Mouse (Mus musculus) cerebellum, adult (tissue): ENCODE data around the gene Lsm2.
"Not testable (repeated sequence)": the region's sequence is repeated elsewhere in the genome, so short reads cannot be mapped to it uniquely, and the experiment has no call there.

Experiments
- ATAC-seq: cut with Nextera tagmentation; 2 replicates; pipeline ENCODE4 v1.9.2; 2017; ENCODE audit warnings: mild to moderate bottlenecking, moderate library complexity, mixed read lengths; ENCODE audit not compliant: insufficient number of reproducible peaks, low FRiP score, low TSS enrichment

The Lsm2 gene

GRCm38 (mm10) chr17:34955884-34956283 lies 25.8 kb upstream of the Lsm2 start:
- ATAC-seq, result no peak

DNA sequence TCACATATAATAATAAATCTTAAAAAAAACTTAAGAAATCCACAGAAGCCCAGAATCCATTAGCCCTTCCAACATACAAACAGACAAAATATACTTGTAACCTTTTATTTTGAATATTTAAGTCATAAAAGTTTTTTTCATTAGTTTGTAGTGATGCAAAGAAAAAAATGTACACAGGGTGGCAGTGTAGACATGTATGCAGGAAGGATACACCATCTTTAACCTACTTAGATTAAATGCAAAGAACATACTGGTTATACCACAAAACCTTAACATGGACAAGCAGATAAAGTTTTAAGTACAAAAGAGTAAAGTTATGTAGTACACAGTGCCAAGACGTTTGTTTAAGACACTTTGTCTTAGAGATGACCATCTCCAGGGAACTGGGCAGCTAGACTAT lies 25.3 kb upstream of the Lsm2 start:
- no peak for ATAC-seq

GRCm38 (mm10) chr17:34957291-34957690 lies 24.4 kb upstream of the Lsm2 start:
- ATAC-seq, result not testable (repeated sequence)

- ATAC-seq, result not testable (repeated sequence)
These were observed 23.7 kb upstream of the Lsm2 start for GRCm38 (mm10) chr17:34957966-34958365.

- not testable (repeated sequence) for ATAC-seq
These were observed 22.9 kb upstream of the Lsm2 start for GRCm38 (mm10) chr17:34958734-34959129.

DNA sequence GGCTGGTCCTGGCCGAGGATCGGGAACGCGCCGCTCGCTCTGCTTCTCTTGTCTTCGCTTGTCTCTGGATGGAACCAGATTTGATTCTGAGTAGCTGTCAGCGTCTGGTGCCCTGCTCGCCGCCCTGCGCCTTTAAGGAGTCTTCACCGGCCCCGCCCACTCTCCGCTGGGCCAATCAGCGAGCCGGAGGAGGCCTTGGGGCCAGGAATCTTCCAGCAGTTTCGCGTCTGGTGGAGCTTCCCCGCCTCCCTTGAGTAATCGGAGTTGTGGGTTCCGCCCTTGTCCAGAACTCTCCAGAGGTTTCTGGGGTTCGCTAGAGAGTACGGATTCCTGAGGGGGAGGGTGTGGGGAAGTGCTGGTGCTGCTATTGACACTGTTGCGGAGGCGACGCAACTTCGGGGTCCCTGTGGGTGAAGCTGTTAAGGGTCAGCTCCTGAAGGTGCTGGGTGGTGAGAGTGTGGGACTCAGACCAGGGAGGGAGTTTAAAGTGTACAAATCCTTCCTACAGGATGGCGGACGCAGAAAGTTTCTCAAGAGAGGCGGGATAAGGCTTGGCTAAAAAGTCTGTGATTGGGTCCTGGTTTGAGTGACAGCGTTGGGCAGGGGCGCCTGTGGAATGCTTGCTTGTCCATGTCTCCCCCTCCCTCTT lies 22.4 kb upstream of the Lsm2 start, which contains the start of gene Hspa1b:
TSS of gene Hspa1b (minus strand) at position 109 of the 649 bp plus-strand sequence.
- peak; percentile 92; the same call in 1 of the 2 replicates for ATAC-seq

DNA sequence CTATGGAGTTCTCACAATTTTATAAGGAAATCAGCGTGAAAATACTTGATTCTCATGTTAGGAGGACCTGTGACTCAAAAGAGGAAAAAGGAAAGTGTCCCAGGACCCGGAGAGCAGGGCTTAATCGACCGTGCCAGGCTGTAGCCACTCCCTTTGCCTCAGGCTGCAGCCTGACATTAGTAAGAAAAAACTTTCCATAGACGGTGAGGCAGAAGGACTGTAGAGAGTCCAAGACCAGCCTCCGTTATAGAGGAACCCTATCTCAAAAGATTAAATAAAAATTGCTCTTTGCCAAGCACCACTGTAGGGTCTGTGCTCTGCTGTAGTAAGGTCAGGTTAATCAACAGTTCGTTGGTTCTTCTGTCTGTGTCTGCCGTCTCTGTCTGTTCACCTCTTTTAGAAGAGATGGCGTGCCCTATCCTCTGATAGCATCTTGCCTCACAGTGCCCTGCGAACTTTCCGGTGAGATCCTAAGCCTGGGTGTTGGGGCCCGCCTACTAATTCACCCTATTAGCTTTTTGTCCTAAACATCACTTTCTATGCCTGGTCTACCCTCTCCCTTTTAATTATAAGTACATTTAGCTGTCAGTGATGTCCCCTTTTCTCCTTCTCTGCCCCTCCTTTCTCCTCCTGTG lies 21.7 kb upstream of the Lsm2 start:
- ATAC-seq, result no peak

- no peak for ATAC-seq
These were observed 20.8 kb upstream of the Lsm2 start for GRCm38 (mm10) chr17:34960702-34961493.

- no peak for ATAC-seq
These were observed 19.5 kb upstream of the Lsm2 start for GRCm38 (mm10) chr17:34962125-34962524.

GRCm38 (mm10) chr17:34962841-34963240 lies 18.8 kb upstream of the Lsm2 start:
- ATAC-seq, result no peak

DNA sequence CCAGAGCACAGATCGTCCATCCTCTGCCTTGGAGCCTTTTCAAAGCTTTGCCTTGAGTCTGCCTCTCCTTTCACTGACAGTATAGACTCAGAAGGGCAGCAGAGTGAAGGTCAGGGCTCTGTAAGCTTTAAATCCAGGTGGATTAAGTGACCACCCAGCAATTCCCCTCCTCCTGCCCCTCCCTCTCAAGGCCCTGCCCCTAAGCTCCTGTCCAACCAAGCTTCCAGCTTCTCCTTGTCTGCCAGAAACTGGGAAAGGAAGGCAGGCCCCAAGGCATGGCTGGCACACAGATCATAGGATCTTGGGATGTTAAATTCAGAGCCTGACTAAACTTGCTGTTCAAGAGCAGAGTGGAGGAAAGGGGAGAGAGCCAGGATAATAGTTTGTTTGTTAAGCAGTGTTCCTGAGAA lies 17.0 kb upstream of the Lsm2 start:
- no peak for ATAC-seq

DNA sequence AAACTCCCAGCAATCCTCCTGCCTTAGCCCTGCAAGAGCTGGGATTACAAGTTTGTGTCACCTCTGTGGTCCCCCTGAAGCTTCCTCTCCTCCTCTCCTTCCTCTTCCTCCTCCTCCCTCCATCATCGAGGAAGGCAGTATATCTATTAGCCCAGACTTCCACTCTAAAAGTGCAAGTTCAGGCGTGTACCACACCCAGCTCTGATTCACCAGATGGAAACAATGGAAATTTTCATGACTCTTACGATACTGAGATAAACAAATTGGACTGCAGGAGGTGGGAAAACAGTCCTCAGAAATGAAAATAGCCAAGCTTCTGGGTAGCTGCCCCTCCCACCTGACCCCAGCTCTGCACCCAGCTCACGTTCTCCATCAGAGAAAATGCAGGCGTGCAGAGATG lies 16.0 kb upstream of the Lsm2 start:
- ATAC-seq, result no peak

GRCm38 (mm10) chr17:34969822-34970221 lies 11.8 kb upstream of the Lsm2 start, which contains the start of gene Gm20481:
Gene Gm20481, plus strand, starts transcription at chr17:34969912.
- ATAC-seq, result not testable (repeated sequence)

- ATAC-seq, result not testable (repeated sequence)
These were observed 10.8 kb upstream of the Lsm2 start for GRCm38 (mm10) chr17:34970850-34971249.

- ATAC-seq, result not testable (repeated sequence)
These were observed 10.0 kb upstream of the Lsm2 start for GRCm38 (mm10) chr17:34971694-34972068.

DNA sequence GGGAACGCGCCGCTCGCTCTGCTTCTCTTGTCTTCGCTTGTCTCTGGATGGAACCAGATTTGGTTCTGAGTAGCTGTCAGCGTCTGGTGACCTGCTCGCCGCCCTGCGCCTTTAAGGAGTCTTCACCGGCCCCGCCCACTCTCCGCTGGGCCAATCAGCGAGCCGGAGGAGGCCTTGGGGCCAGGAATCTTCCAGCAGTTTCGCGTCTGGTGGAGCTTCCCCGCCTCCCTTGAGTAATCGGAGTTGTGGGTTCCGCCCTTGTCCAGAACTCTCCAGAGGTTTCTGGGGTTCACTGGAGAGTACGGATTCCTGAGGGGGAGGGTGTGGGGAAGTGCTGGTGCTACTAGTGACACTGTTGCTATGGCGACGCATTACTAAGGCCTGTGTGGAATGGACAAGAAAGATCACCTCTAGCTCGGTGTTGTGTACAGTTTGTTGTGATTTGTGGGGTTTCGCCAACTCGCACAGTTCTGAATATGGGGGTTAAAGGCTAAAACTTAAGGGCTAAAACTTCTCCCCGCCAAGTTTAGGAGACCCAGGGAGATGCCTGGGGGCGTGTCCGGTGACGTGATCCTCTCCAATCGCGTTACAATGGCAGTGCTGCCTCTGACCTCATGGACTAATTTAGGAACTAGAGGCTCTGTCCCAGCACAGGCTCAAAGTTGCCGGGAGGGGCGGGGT lies 9.5 kb upstream of the Lsm2 start, which contains the start of the genes Hspa1a and Hspa1l:
TSS of gene Hspa1a (minus strand) at position 88 of the 681 bp plus-strand sequence.
TSS of gene Hspa1l (plus strand) at position 635 of the 681 bp plus-strand sequence.
- peak; percentile 96 for ATAC-seq

- no peak for ATAC-seq
These were observed 5.8 kb upstream of the Lsm2 start for GRCm38 (mm10) chr17:34975581-34976492.

- ATAC-seq, result no peak
These were observed 4.7 kb upstream of the Lsm2 start for GRCm38 (mm10) chr17:34977000-34977399.

DNA sequence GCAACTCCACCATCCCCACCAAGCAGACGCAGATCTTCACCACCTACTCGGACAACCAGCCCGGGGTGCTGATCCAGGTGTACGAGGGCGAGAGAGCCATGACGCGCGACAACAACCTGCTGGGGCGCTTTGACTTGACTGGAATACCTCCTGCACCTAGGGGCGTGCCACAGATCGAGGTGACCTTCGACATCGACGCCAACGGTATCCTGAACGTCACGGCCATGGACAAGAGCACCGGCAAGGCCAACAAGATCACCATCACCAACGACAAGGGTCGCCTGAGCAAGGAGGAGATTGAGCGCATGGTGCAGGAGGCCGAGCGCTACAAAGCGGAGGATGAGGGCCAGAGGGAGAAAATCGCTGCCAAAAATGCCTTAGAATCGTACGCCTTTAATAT lies 3.4 kb upstream of the Lsm2 start:
- ATAC-seq, result no peak
